Mouse (Mus musculus) 3134 (cell line): ENCODE measurements at regions not wholly inside any gene's neighbourhood (a gene's known extent, or its start where the extent isn't known, plus 50 kb on each side); places are given as distances from the start of the nearest gene placed in this dataset.

ENCODE experiments used
- DNase-seq: peaks from one replicate; pipeline ENCODE4 v3.0.0-alpha.2; 2011; ENCODE audit warnings: low spot score; ENCODE audit not compliant: insufficient read length; ENCODE audit errors: extremely low read depth

- DNase-seq = no peak
Observed at GRCm38 (mm10) chr6:60046825-60047224, 620.7 kb upstream of the Gprin3 start.

GRCm38 (mm10) chr6:60045531-60045930 lies 619.4 kb upstream of the Gprin3 start:
- DNase-seq = peak; percentile 42

GRCm38 (mm10) chr6:60044751-60045150 lies 618.7 kb upstream of the Gprin3 start:
- DNase-seq = no peak
